Mouse (Mus musculus): ENCODE data around the gene Smbd1. TPM values are rescaled to one million over a fixed set of nuclear protein-coding genes. Genes with fewer than 3 reads are reported as not detected.

Smbd1 gene
- not detected in 2 replicates for polyA plus RNA-seq (2016; fragmentation: Nextera tagmentation; extraction: Ambion mirVana)

DNA sequence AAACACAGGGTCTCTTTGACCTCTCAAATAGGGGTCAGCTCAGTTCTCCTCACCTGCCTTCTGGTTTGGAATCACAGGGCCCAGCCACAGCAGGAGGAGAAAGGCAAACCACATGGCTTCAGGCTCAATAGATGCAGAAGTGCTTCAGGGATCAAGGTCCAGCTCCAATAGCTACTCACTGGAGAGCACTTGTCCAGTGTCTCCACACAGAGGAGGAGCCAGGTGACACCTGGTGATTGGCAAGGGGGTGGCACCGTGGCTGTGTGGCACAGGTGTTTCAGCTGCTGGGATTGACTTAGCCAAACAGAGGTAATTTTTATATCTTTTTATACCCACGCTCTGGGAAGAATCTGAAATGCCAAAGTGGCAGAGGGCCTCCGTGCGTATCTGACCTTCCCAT is at the start of gene Smbd1:
TSS of gene Smbd1 (minus strand) at position 157 of the 400 bp plus-strand sequence.
- Histone ChIP-seq H3K27ac (no peak within 1 kb of the TSS), H3K27me3 (ENCODE audit: insufficient read depth, poor library complexity, severe bottlenecking) (no peaks in the 10 kb centered on the region), H3K36me3 (no peaks in the 10 kb centered on the region), H3K4me3 (no peak within 1 kb of the TSS), H3K9me3 (no peaks in the 10 kb centered on the region), H3K4me1 (peaks cover 40% of the 10 kb centered on the region)
- 81% methylated on average over 4 of the region's 4 CpGs for WGBS
- DNase-seq (ENCODE audit: low spot score) = no peak

DNA sequence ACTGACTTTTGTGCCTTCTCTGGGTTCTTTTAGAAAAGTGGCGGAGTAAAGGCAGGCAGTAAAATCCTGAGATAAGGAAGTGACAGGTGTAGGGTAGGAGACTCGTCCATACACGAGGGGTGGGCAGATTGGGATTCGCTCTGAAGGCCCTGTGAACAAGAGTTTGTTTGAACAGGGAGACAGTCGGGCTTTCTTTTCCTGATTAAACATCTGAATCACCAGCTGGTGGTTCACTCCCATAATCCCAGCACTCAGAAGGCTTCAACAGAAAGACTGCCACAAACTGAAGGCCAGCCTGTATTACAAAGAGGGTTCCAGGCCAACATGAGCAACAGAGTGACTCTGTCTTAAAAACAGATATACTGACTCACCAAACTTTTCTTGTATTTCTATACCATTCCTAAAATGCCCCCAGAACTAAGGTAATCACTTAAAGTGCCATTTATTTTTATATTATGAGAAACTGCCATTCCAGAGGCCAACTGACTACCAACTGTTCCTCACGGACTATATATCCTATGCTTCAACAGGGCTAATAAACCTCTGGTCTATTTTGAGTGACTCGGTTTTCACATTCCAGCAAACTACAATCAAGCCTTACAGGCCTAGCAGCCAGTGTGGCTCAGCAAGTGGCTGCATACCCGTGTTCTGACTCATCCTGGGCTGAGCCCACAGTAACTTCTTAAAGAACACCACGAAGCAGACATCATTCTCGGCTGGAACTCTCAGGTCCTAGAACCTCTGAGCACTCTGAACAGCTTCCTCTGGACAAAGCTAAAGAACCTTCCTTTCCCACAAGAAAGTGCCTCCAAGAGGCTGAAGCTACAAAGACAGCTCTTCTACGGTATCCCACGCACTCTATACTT is 48.7 kb upstream of the Smbd1 start:
- peaks cover 27% of the 10 kb centered on the region for H3K36me3 ChIP-seq
- no peak for DNase-seq (ENCODE audit: low spot score)
- H3K27ac ChIP-seq = peak overlapping the region; percentile 88
- H3K4me1 ChIP-seq = peaks cover 41% of the 10 kb centered on the region
- 40% methylated on average over 12 of the region's 12 CpGs for WGBS
- H3K4me3 ChIP-seq = peak overlapping the region; percentile 18; the same call in 1 of the 2 replicates
- H3K27me3 ChIP-seq (ENCODE audit: insufficient read depth, poor library complexity, severe bottlenecking) = no peaks in the 10 kb centered on the region
- H3K9me3 ChIP-seq = no peaks in the 10 kb centered on the region

DNA sequence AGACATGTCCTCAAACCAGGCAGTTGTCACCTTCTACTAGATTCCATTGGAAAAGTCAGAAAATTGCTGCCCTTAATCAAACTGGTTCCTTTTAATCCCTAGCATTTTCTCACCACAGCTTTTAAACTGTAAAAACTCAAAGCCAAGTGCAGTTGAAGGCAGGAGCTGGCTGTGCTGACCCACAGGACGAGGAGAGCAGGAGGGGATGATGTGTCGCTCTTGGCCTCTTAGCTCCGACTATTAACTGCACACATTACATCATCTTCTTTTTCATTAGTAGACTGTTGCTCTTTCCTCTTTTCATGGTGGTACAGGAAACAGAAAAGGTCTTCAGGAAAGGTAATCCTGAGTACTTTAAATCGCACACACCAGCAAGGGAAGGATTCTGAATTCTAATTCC is 48.1 kb upstream of the Smbd1 start:
- Histone ChIP-seq H3K27me3 (ENCODE audit: insufficient read depth, poor library complexity, severe bottlenecking) (no peaks in the 10 kb centered on the region), H3K4me3 (no peak overlapping the region), H3K36me3 (peaks cover 29% of the 10 kb centered on the region), H3K4me1 (peaks cover 45% of the 10 kb centered on the region), H3K27ac (peak overlapping the region; percentile 88), H3K9me3 (no peaks in the 10 kb centered on the region)
- DNase-seq (ENCODE audit: low spot score) = no peak
- WGBS = 38% methylated on average over 4 of the region's 4 CpGs

DNA sequence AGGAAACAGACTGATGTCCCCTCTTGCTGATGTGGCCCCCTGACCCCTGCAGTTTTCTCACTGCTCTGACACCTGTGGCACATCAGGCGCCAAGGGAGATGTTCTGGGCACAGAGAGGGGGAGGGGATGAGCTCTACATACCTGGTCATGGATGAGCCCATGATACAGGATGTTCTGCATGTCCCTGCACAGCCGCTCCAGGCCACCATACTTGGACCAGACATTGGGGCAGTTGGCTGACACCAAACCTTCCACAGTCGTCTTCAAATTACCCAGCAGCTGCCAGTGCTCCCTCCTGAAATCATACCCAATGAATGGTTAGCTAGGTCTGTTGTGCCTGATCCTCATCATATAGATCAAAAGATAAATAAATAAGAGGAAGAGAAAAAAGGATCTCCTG is 46.5 kb upstream of the Smbd1 start:
- 0 out of 2 replicates have a peak overlapping the region, but pooled peaks have one; percentile 44 for H3K27ac ChIP-seq
- no peak for DNase-seq (ENCODE audit: low spot score)
- H3K4me1 ChIP-seq = peaks cover 50% of the 10 kb centered on the region
- H3K36me3 ChIP-seq = peaks cover 34% of the 10 kb centered on the region
- WGBS = 89% methylated on average over 3 of the region's 3 CpGs
- no peaks in the 10 kb centered on the region for H3K9me3 ChIP-seq
- H3K27me3 ChIP-seq (ENCODE audit: insufficient read depth, poor library complexity, severe bottlenecking) = no peaks in the 10 kb centered on the region
- no peak overlapping the region for H3K4me3 ChIP-seq

DNA sequence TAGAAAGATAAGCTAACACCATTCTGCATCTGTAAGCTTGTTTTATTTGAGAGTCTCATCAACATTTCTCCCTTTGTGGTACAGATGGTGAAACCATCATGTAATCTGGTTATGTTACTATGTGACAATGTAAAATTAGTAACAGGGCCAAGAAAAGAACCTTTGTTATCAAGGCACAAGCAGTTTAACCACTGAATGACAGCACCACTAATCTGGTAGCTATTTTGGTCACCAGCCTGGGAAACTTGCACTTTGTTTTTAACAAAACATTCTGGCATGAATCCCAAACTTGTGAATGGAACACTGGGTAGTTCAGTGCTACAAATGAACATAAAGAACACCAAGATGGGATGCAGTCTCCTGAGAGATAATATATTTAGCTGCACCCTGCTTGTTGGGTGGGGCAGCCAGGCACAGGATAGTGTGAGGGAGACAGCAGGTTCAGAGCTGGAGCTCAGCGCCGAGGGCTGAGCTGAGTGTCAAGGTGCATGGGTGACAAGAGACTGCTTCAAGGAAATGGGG is 43.8 kb upstream of the Smbd1 start:
- Histone ChIP-seq H3K4me3 (peak overlapping the region; percentile 32; the same call in 1 of the 2 replicates), H3K9me3 (no peaks in the 10 kb centered on the region), H3K27me3 (ENCODE audit: insufficient read depth, poor library complexity, severe bottlenecking) (no peaks in the 10 kb centered on the region), H3K36me3 (peaks cover 31% of the 10 kb centered on the region), H3K27ac (peak overlapping the region; percentile 88), H3K4me1 (peaks cover 42% of the 10 kb centered on the region)
- DNase-seq (ENCODE audit: low spot score) = peak; percentile 87
- 41% methylated on average over 2 of the region's 2 CpGs for WGBS

DNA sequence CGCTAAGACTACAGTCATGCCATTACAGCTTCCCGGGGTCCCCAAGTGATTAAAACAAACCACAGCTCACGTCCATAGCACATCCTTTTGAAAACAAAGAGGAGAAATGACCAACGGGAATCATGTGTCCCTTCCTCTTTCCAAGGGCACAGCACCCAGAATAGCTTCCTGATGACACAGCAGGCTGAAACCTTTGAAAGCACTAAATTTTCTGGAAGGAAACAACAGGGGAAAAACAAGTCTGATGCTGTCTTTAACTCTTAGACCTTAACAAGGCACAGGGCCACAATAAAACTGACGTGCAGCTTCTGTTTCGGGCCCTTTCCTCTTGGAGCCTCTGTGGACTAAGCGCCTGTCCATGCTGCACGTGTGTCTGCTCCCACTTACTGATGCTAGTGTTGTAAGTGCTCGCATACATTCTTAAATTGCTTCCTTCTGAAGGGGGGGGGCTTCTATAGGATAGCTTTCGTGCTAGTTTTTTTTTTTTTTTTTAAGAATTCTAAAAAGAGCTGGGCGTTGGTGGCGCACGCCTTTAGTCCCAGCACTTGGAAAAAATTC is 43.3 kb upstream of the Smbd1 start:
- WGBS = 41% methylated on average over 13 of the region's 13 CpGs
- peaks cover 37% of the 10 kb centered on the region for H3K4me1 ChIP-seq
- H3K4me3 ChIP-seq = peak overlapping the region; percentile 13; the same call in 1 of the 2 replicates
- H3K27ac ChIP-seq = peak overlapping the region; percentile 88
- peaks cover 36% of the 10 kb centered on the region for H3K36me3 ChIP-seq
- no peaks in the 10 kb centered on the region for H3K27me3 ChIP-seq (ENCODE audit: insufficient read depth, poor library complexity, severe bottlenecking)
- DNase-seq (ENCODE audit: low spot score) = no peak
- no peaks in the 10 kb centered on the region for H3K9me3 ChIP-seq

DNA sequence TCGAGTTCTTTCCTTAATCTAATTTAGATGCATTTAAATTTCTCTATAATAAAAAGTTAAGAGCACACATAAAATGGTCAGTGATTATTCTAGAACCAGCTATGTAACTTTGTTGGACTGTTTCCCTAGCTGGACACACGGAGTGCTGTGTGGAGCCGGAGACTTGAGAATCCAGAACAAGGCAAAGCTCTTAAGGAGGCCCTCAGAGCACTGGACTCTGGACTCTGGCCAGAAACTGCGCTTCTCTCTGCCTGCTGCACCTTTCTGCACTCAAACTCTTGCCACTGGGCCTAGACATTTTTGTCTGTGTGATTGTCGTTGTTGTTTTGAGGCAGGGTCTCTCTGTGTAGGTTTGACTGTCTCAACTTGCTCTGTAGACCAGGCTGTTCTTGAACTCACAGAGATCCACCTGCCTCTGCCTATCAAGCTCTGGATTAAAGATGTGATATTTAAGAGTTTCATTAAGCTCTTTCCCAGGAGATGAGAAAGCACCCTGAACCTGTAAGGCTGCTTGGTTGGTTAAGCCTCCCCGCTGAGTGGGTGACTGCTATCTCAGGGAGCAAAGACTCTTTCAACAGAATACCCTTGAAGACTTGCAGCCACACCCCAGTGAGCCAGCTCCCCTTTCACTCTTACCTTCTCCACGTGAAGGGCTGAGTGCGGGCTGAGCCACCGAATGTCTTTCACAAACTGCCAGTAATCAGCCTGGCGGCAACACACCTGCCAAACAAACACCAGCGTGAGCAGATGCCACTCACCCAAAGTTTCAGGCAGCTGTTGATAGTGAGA is 39.0 kb upstream of the Smbd1 start:
- WGBS = 87% methylated on average over 11 of the region's 11 CpGs
- DNase-seq (ENCODE audit: low spot score) = no peak
- no peaks in the 10 kb centered on the region for H3K27me3 ChIP-seq (ENCODE audit: insufficient read depth, poor library complexity, severe bottlenecking)
- H3K27ac ChIP-seq = no peak overlapping the region
- peaks cover 65% of the 10 kb centered on the region for H3K36me3 ChIP-seq
- no peak overlapping the region for H3K4me3 ChIP-seq
- H3K9me3 ChIP-seq = no peaks in the 10 kb centered on the region
- peaks cover 12% of the 10 kb centered on the region for H3K4me1 ChIP-seq

DNA sequence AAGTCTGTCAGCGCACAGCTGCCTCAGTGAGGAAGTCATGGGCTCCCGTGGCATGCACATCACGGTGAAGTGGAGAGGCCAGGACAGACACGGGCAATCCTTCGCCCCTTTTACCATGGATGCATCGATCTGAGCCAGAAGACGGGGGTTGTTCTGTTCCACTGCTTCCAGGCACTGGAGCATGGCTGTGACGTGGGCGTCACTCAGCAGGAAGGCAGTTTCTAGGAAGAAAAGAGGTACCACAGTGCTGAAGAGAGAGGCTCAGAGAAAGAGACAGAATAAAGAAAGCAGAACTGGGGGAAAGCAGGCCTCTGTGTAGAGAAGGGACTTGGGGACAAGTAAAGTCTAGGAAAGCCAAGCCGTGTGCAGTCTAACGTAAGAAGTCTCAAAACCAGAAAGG is 36.8 kb upstream of the Smbd1 start:
- Histone ChIP-seq H3K27ac (no peak overlapping the region), H3K36me3 (peaks cover 79% of the 10 kb centered on the region), H3K4me1 (no peaks in the 10 kb centered on the region), H3K27me3 (ENCODE audit: insufficient read depth, poor library complexity, severe bottlenecking) (no peaks in the 10 kb centered on the region), H3K9me3 (no peaks in the 10 kb centered on the region), H3K4me3 (no peak overlapping the region)
- 95% methylated on average over 11 of the region's 11 CpGs for WGBS
- no peak for DNase-seq (ENCODE audit: low spot score)

DNA sequence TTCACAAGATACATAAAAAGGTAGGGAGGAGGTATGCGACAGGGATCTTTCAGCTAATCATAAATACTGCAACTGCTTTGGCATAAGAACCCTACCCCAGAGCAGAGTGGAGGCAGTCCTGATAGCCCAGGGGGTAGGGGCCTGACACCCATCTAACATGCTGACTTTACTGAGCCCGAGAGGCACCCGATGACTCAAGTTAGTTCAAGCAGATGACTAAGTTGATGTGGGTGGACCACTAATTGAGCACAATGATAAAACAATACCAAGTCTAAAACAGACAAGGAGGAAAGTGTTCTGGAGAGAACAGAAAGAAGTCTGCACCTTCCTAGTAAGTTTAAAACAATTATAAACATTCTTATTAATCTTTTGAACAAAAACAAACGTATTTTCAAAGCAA is 21.2 kb upstream of the Smbd1 start:
- 89% methylated on average over 4 of the region's 4 CpGs for WGBS
- Histone ChIP-seq H3K36me3 (peaks cover 67% of the 10 kb centered on the region), H3K4me3 (no peak overlapping the region), H3K27ac (no peak overlapping the region), H3K4me1 (no peaks in the 10 kb centered on the region), H3K9me3 (no peaks in the 10 kb centered on the region), H3K27me3 (ENCODE audit: insufficient read depth, poor library complexity, severe bottlenecking) (no peaks in the 10 kb centered on the region)
- DNase-seq (ENCODE audit: low spot score) = no peak

DNA sequence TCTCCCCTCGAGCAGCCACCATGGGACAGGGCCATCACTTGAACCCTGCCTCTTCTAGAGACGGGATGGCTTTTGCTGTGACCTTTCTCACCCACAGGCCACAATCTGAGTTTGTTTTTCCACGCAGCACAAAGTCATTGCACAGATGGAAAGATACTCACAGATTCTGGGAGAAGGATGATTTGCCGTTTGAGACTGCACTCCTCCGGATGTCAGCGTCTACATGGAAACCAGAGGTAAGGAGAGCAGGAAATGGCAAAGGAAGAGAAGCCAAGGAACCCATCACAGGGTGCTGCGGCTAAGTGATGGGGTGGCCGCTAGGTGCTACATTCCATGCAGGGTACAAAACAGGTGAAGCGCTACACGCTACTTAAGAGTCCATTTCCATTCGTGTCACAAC is 18.8 kb upstream of the Smbd1 start:
- Histone ChIP-seq H3K4me3 (no peak overlapping the region), H3K9me3 (no peaks in the 10 kb centered on the region), H3K4me1 (peaks cover 11% of the 10 kb centered on the region; the same call in 1 of the 2 replicates), H3K27ac (no peak overlapping the region), H3K27me3 (ENCODE audit: insufficient read depth, poor library complexity, severe bottlenecking) (no peaks in the 10 kb centered on the region), H3K36me3 (peaks cover 69% of the 10 kb centered on the region)
- DNase-seq (ENCODE audit: low spot score) = no peak
- WGBS = 89% methylated on average over 11 of the region's 11 CpGs

DNA sequence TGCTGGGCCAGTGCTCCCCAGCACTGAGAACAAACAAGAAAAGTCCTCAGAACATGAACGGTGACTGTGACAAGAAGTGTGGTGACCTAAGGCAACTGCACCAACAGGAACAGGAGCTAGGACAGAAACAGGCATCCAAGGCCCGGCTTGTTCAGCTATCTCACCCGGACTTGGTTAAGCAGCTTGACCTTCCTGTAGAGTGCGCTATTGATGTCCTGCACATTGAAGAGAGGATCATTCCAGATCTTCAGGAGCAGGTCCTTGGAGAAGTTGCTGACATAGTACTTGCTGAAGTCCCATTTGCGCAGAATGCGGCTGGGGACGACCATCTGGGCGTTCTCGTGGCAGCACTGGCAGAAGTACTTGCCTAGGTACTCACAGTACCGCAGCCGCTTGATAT is 16.2 kb upstream of the Smbd1 start:
- Histone ChIP-seq H3K9me3 (no peaks in the 10 kb centered on the region), H3K36me3 (peaks cover 69% of the 10 kb centered on the region), H3K4me3 (no peak overlapping the region), H3K27ac (no peak overlapping the region), H3K4me1 (peaks cover 32% of the 10 kb centered on the region), H3K27me3 (ENCODE audit: insufficient read depth, poor library complexity, severe bottlenecking) (no peaks in the 10 kb centered on the region)
- 90% methylated on average over 11 of the region's 11 CpGs for WGBS
- no peak for DNase-seq (ENCODE audit: low spot score)

DNA sequence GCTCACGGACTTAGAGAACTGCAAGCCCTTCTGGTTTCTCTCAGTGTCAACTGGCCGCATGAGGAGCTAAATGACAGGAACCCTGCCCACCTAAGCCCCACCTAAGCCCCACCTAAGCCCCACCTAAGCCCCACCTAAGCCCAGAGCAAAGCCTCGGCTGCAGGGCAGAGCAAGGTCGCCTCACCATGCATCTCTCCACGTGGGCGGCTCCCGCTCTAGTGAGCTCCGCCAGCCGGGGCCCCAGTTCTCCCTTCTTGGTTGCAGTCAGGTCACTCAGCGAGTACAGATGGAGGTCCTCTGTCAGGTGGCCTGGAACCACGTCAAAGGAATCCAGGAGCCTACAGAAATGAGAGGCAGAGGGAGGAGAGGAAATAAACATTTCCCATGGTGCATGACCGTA is 15.1 kb upstream of the Smbd1 start:
- no peak for DNase-seq (ENCODE audit: low spot score)
- Histone ChIP-seq H3K4me3 (no peak overlapping the region), H3K4me1 (peaks cover 41% of the 10 kb centered on the region), H3K27me3 (ENCODE audit: insufficient read depth, poor library complexity, severe bottlenecking) (no peaks in the 10 kb centered on the region), H3K9me3 (no peaks in the 10 kb centered on the region), H3K27ac (no peak overlapping the region), H3K36me3 (peaks cover 69% of the 10 kb centered on the region)
- 62% methylated on average over 12 of the region's 12 CpGs for WGBS
